Mouse (Mus musculus) E14TG2a.4 (cell line): Measurements from ENCODE around the gene Zbtb44.

Experiments used
- H3K27me3 ChIP-seq: 2 replicates; pipeline ENCODE4 v1.6.1; 2014; ENCODE audit warnings: low read length, control low read depth; ENCODE audit not compliant: insufficient read depth
- H3K36me3 ChIP-seq: 2 replicates; pipeline ENCODE4 v1.6.1; 2014; ENCODE audit warnings: low read length, control low read depth; ENCODE audit not compliant: insufficient read depth
- H3K4me1 ChIP-seq: replicated peaks from 2 replicates; pipeline ENCODE4 v1.6.1; 2014; ENCODE audit warnings: low read depth, low read length, control low read depth
- H3K4me3 ChIP-seq: replicated peaks from 2 replicates; pipeline ENCODE4 v1.5.1; 2014; ENCODE audit warnings: mild to moderate bottlenecking, low read length
- H3K9me3 ChIP-seq: 2 replicates; pipeline ENCODE4 v1.6.1; 2014; ENCODE audit warnings: low read length, control low read depth
- CTCF ChIP-seq: conservative IDR thresholded peaks from 2 replicates; pipeline ENCODE4 v1.5.1; 2014; ENCODE audit warnings: low read length
- NANOG ChIP-seq: IDR thresholded peaks from 2 replicates; pipeline ENCODE4 v1.6.1; 2014; ENCODE audit warnings: borderline replicate concordance, low read length, mixed read lengths
- POU5F1 ChIP-seq: IDR thresholded peaks from 2 replicates; pipeline ENCODE4 v1.6.1; 2014; ENCODE audit warnings: low read length, borderline replicate concordance

Zbtb44 gene

GRCm38 (mm10) chr9:31122464-31123030 is 92.1 kb downstream of the Zbtb44 start:
- H3K4me3 ChIP-seq: no peak overlapping the region
- no peak for TF ChIP-seq CTCF
- TF ChIP-seq NANOG: no peak
- TF ChIP-seq POU5F1: no peak
- H3K4me1 ChIP-seq: peaks cover 85% of the 10 kb centered on the region

More at GRCm38 (mm10) chr9:31122464-31123030, 92.1 kb downstream of the Zbtb44 start:
- H3K9me3 ChIP-seq: no peaks in the 10 kb centered on the region
- H3K36me3 ChIP-seq: no peaks in the 10 kb centered on the region; the same call in 1 of the 2 replicates
- no peaks in the 10 kb centered on the region for H3K27me3 ChIP-seq
